Mouse (Mus musculus) heart, embryonic 14.5 days (tissue): ENCODE measurements around the gene Zfp467. TPM values are rescaled to one million over a fixed set of nuclear protein-coding genes. Genes with fewer than 3 reads are reported as not detected.
A peak's percentile ranks its signal among the peaks of the same experiment; 100 is the strongest.

Experiments used
- ATAC-seq: fragments of 200-750 bp; cut with Nextera tagmentation; 2 replicates; pipeline ENCODE4 v1.8.0; 2017; ENCODE audit warnings: low read depth, moderate TSS enrichment; ENCODE audit not compliant: insufficient number of reproducible peaks, insufficient read depth, low FRiP score
- H3K27ac ChIP-seq, 2 experiments: fragments of 200-500 bp in 1 of 2; fragments of 300-500 bp in 1 of 2; sonication (generic) in 1 of 2; replicated peaks in 1 of 2; 2 replicates each; pipeline ENCODE4 v1.5.1; 2012 to 2014; ENCODE audit warnings: low read depth in 2 of 2, low read length in 2 of 2, control low read depth in 1 of 2, mild to moderate bottlenecking in 1 of 2, mixed read lengths in 1 of 2; ENCODE audit not compliant: control insufficient read depth in 1 of 2, insufficient read depth in 1 of 2
- H3K27me3 ChIP-seq: fragments of 300-500 bp; sonication (generic); 2 replicates; pipeline ENCODE4 v1.6.1; 2014; ENCODE audit warnings: mild to moderate bottlenecking, low read length, control low read depth; ENCODE audit not compliant: control insufficient read depth, insufficient read depth
- H3K36me3 ChIP-seq: fragments of 300-500 bp; sonication (generic); 2 replicates; pipeline ENCODE4 v1.6.1; 2014; ENCODE audit warnings: mild to moderate bottlenecking, control low read depth, low read length, mixed read lengths; ENCODE audit not compliant: control insufficient read depth, insufficient read depth
- H3K4me1 ChIP-seq, 2 experiments: fragments of 200-500 bp in 1 of 2; fragments of 300-500 bp in 1 of 2; sonication (generic) in 1 of 2; 2 replicates each; pipeline ENCODE4 v1.6.1; 2012 to 2014; ENCODE audit warnings: low read length in 2 of 2, control low read depth in 1 of 2, mixed read lengths in 1 of 2; ENCODE audit not compliant: control insufficient read depth in 2 of 2, insufficient read depth in 2 of 2
- H3K4me2 ChIP-seq: fragments of 300-500 bp; sonication (generic); 2 replicates; pipeline ENCODE4 v1.6.1; 2014; ENCODE audit warnings: mild to moderate bottlenecking, low read length
- H3K4me3 ChIP-seq, 2 experiments: fragments of 200-500 bp in 1 of 2; fragments of 300-500 bp in 1 of 2; sonication (generic) in 1 of 2; 2 replicates each; pipeline ENCODE4 v1.5.1; 2012 to 2014; ENCODE audit warnings: low read length in 2 of 2, mild to moderate bottlenecking in 2 of 2, control low read depth in 1 of 2, low read depth in 1 of 2, moderate library complexity in 1 of 2; ENCODE audit not compliant: control insufficient read depth in 1 of 2, insufficient read depth in 1 of 2
- H3K9ac ChIP-seq: fragments of 300-500 bp; sonication (generic); 2 replicates; pipeline ENCODE4 v1.6.1; 2014; ENCODE audit warnings: mild to moderate bottlenecking, low read length
- H3K9me3 ChIP-seq: fragments of 300-500 bp; sonication (generic); 2 replicates; pipeline ENCODE4 v1.6.1; 2016; ENCODE audit warnings: low read length, control low read depth; ENCODE audit not compliant: control insufficient read depth
- WGBS: fragments of 180-500 bp; shearing (Covaris S2); extraction: QIAGEN DNeasy Blood & Tissue Kit; methylation state at CpG from one replicate; pipeline ENCODE4 v1.1.7; 2014; 5-methylcytosine and 5-hydroxymethylcytosine counted together
- polyA plus RNA-seq: library from polyadenylated mRNA; unstranded; fragments of >200 nt; fragmentation: Nextera tagmentation; extraction: Ambion mirVana; gene quantifications from 2 replicates; pipeline ENCODE4 v1.2.1, GENCODE M21; 2014

The Zfp467 gene
- polyA plus RNA-seq, 1 experiment from 2014 or later: 26.2 TPM

DNA sequence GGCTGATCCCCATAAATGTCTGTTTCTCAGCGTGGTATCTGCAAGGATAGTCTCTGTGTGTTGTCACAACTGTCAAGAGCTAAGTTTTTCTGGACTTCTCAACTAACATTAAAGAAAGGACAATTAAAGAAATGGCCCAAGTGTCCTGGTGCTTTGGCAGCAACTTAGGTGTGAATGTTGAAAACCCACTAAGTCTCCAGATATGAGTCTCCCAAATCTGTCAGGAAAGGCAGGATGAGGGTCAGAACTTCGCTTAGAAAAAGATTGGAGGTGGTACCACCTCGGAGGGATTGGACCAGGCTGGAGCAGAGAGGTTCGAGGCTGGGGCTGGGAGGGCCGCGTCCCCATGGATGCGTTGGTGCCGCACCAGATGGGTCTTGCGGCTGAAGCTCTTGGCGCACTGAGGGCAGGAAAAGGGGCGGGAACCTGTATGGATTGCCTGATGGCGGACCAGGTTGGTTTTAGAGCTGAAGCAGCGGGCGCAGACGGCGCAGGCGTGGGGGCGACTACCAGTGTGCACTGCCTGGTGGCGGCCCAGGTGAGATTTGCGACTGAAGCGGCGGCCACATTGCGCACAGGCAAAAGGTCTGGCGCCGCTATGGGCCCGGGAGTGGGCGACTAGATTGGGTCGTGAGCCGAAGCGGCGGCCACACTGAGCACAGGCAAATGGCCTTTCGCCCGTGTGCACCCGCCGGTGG is 7.8 kb downstream of the Zfp467 start:
- Histone ChIP-seq H3K4me3 (peak overlapping the region; percentile 1 to 23; a peak in 3 of 4 replicates), H3K9ac (no peak overlapping the region), H3K27me3 (peaks cover 21% of the 10 kb centered on the region), H3K4me2 (peak overlapping the region; percentile 61), H3K27ac (no peak overlapping the region), H3K4me1 (peaks cover 20 to 59% of the 10 kb centered on the region in 2 experiments; a peak in 3 of 4 replicates), H3K36me3 (peaks cover 58% of the 10 kb centered on the region), H3K9me3 (no peaks in the 10 kb centered on the region)
- no peak for ATAC-seq
- WGBS: 49% methylated on average over 35 of the region's 35 CpGs

DNA sequence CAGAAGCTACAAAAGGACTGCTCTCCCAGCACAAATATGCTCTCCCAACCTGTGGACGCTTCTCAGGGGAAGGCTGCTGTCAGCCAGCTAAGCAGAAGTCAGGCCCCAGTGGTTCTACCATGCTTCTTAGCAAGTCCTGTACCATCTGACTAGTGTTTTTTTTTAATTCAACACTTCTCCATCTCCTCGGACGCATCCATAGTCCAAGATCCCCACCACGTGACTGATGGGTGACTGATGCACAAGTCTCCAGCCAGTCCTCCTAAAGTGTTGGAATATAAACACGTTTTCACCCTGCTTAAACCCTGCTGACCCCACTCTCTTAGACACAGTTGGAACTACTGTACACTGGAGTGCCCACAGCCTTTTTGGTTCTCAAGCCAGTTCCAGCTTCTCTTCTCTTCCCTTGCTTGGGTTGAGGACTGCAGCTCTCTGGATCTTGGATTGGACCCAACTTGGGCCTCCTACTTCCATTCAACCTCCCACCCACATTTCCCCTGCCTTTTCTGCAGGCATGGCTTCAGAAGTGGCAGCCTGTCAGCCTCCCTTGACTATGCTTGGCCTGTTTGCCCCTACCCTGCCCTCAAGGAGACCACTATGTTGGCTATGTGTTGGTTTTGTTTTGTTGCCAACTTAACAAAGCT is 9.8 kb downstream of the Zfp467 start:
- H3K9ac ChIP-seq: no peak overlapping the region
- H3K4me1 ChIP-seq: peaks cover 18 to 52% of the 10 kb centered on the region in 2 experiments; a peak in 3 of 4 replicates
- no peak overlapping the region for H3K4me2 ChIP-seq
- no peaks in the 10 kb centered on the region for H3K9me3 ChIP-seq
- no peak overlapping the region for H3K4me3 ChIP-seq
- no peak overlapping the region for H3K27ac ChIP-seq
- 75% methylated on average over 5 of the region's 5 CpGs for WGBS
- no peak for ATAC-seq
- peaks cover 21% of the 10 kb centered on the region for H3K27me3 ChIP-seq
- peaks cover 38% of the 10 kb centered on the region for H3K36me3 ChIP-seq

DNA sequence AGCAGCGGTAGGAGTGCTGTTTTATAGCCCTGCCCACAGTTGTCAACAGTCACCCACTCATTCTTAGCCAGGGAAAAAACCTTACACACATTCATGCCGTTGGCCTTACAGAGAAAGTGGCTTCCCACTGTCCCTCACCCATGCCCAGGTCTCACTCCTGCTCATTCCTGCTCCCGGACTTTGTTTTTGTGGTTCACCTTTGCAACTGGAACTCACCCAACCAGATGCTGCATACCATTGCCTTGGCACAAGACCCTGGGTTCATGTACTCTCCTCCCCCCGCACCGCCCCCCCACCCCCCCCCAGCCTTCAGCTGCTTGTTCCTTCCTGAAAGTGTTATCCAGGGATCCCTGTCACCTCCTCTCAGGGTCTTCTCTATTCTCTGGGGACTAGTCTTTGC is 10.5 kb downstream of the Zfp467 start:
- Histone ChIP-seq H3K27me3 (peaks cover 21% of the 10 kb centered on the region), H3K9ac (no peak overlapping the region), H3K27ac (no peak overlapping the region), H3K4me2 (no peak overlapping the region), H3K4me1 (peaks cover 16 to 45% of the 10 kb centered on the region in 2 experiments; a peak in 3 of 4 replicates), H3K9me3 (no peaks in the 10 kb centered on the region), H3K4me3 (no peak overlapping the region), H3K36me3 (peaks cover 33% of the 10 kb centered on the region)
- 49% methylated on average over 5 of the region's 5 CpGs for WGBS
- no peak; the same call in 1 of the 2 replicates for ATAC-seq

DNA sequence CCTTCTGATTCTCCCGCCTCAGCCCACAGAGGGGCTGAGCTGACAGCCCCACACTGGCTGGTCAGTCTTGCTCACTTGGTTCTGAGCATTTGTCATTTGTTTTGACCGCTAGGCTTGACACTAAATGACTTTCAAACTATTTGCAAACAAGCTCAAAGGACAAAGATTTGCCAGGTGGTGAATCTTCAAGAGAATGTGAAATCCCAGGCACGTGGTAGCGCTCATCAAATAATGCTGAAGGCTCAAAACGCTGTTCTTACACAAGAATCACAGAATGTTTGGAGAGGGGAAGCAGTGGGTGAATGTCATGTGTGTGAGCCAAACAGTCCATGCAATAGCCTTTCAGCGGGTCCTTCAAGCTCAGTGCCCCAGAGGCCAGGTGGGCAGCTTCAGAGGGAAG is 11.0 kb downstream of the Zfp467 start:
- Histone ChIP-seq H3K9ac (no peak overlapping the region), H3K4me2 (no peak overlapping the region), H3K27me3 (peaks cover 20% of the 10 kb centered on the region), H3K9me3 (no peaks in the 10 kb centered on the region), H3K27ac (no peak overlapping the region), H3K4me1 (peaks cover 16 to 42% of the 10 kb centered on the region in 2 experiments; a peak in 3 of 4 replicates), H3K36me3 (peaks cover 28% of the 10 kb centered on the region), H3K4me3 (no peak overlapping the region)
- no peak for ATAC-seq
- 64% methylated on average over 6 of the region's 6 CpGs for WGBS

DNA sequence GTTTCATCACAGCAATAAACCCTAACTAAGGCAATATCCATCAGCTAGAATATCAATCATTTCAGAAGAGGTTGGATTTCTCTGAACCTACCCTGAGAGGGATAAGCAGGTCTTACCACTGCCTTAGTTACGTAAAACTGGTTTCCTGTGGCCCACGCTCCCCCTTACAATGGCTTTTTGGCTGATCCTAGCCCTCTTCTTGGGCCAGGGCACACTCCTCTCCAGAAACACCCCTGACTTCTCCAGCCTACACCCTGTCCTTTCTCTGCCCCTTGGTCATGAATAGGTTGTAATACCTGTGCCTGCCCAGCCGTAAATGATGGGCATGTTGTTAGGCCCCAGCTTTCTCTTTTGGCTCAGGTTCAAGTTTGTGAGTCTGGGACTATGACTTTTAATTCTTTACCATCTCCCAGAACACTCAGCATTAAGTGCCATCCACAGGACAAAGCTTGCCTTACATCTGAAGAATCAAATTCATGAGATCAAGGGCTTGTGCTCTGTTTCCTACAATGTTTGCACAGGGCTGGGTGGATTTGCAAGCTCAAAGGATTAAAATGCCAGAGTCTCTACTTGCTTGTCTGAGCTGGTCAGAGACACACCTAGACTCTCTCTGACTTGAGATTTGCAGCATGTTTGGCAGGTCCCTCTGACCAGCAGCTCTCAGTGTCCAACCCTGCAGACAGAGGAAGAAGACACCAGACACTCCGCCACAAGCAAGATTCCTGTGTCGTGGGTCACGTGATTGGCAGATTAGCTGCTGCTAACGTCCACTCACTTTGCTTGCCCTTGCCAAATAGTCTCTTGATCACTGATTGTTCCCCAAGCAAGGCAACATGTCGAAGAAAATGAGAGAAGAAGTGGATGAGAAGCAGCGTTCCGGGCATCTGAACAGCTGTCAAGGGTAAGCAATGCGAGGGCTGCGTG is 12.5 kb downstream of the Zfp467 start:
- peaks cover 7% of the 10 kb centered on the region; the same call in 1 of the 2 replicates for H3K27me3 ChIP-seq
- no peak overlapping the region for H3K4me3 ChIP-seq
- H3K9me3 ChIP-seq: no peaks in the 10 kb centered on the region
- H3K36me3 ChIP-seq: peaks cover 13% of the 10 kb centered on the region
- H3K27ac ChIP-seq: no peak overlapping the region
- no peak for ATAC-seq
- WGBS: 49% methylated on average over 12 of the region's 12 CpGs
- no peak overlapping the region; the same call in 1 of the 2 replicates for H3K9ac ChIP-seq
- peaks cover 10 to 30% of the 10 kb centered on the region in 2 experiments; a peak in 3 of 4 replicates for H3K4me1 ChIP-seq
- no peak overlapping the region for H3K4me2 ChIP-seq

DNA sequence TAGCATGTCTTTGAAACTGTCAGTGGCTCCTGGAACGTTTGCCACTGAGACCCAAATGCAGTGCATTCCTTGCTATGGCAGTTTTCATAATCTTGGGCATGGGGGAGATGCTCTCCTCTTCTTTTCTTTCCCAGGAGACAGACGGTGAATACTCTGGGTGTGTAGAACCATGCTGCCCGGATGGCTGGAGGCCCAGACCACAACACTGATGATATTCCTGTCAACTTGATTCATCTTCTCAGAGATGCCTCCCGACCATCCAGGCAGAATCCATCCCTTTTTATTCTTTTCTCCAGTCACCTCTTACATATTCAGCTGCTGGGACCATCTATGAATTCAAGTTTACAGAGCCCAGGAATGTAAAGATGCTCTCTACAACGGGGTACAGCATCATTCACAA is 14.9 kb downstream of the Zfp467 start:
- H3K4me1 ChIP-seq: peaks cover 6 to 16% of the 10 kb centered on the region in 2 experiments; a peak in 3 of 4 replicates
- H3K9ac ChIP-seq: no peak overlapping the region
- no peaks in the 10 kb centered on the region for H3K36me3 ChIP-seq
- no peaks in the 10 kb centered on the region for H3K27me3 ChIP-seq
- H3K4me3 ChIP-seq: no peak overlapping the region
- no peaks in the 10 kb centered on the region for H3K9me3 ChIP-seq
- no peak overlapping the region for H3K27ac ChIP-seq
- WGBS: 66% methylated on average over 5 of the region's 5 CpGs
- H3K4me2 ChIP-seq: no peak overlapping the region
- ATAC-seq: no peak
